Mouse (Mus musculus): ENCODE results near the gene Mapk8ip1. TPM values are rescaled to one million over a fixed set of nuclear protein-coding genes. Genes with fewer than 3 reads are reported as not detected.

Gene Mapk8ip1
- total and polyA plus RNA-seq, 3 experiments, result 3.8 to 7.1 (median 4.5) TPM

DNA sequence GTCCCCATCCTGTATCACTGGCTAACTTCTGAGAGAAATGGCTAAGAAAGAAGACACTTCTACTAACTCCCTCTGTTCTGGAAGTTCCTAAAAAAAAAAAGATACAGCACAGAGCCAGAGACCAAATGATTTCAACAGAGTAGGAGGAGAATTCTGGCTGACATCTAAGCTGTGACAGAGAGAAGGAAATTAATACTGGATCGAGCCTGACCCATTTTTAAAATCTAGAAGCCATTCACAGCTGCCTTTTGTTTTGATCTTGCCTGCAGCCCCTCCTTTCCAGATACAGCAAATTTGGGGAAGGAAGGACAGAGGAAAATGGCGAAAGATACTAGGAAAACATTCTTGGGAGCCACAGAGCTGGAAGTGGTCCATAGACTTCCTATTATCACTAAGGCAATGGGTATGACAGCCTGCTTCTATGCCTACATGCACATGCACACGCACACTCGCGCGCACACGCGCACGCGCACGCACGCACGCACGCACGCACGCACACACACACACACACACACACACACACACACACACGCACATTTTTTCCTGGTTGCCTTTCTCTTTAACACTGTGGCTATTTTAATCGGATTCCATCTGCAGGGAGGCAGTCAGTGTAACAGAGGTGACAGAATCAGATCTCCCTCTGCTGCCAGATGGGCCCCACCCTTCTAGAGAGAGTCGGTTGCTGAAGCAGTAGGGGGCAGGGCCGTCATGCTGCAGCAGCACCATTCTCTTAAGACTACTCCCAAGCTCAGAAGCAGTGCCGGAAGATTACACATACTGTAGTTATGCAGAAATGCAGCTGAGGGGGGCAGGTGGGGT is 29.9 kb upstream of the Mapk8ip1 start:
- intact Hi-C loops (cut with DNase I), result loop anchor here (5.0 kb wide), 1 partner anchor 249 kb away; no protein-coding TSS in a partner anchor
- DNase-seq, result peak; percentile 69 to 77
- peak overlapping the region; percentile 85 for H3K27ac ChIP-seq
- peaks cover 18% of the 10 kb centered on the region for H3K36me3 ChIP-seq (ENCODE audit: control insufficient read depth, insufficient read depth, low read length)
- H3K4me1 ChIP-seq (ENCODE audit: control insufficient read depth, insufficient read depth, low read length), result peaks cover 41% of the 10 kb centered on the region
- H3K79me2 ChIP-seq (replicated peaks; ENCODE audit: control insufficient read depth, insufficient read depth, low read length), result peaks cover 3% of the 10 kb centered on the region; the same call in 1 of the 2 replicates
- TF ChIP-seq EP300 (IDR thresholded peaks at IDR 0.05; ENCODE audit: insufficient read depth, low read depth, low read length) (peak; percentile 82; the same call in 1 of the 2 replicates), CTCF (IDR thresholded peaks at IDR 0.05) (no peak), POLR2A (IDR thresholded peaks at IDR 0.05; ENCODE audit: insufficient read depth, low read depth, low read length) (peak; percentile 43; the same call in 1 of the 2 replicates)
- H3K4me3 ChIP-seq, result peak overlapping the region; percentile 31
- 23% methylated on average over 21 of the region's 21 CpGs for WGBS
- no peaks in the 10 kb centered on the region for H3K27me3 ChIP-seq (ENCODE audit: control insufficient read depth, insufficient read depth, low read length)
- peak overlapping the region; percentile 29 for H3K9ac ChIP-seq (ENCODE audit: low read depth, low read length)

DNA sequence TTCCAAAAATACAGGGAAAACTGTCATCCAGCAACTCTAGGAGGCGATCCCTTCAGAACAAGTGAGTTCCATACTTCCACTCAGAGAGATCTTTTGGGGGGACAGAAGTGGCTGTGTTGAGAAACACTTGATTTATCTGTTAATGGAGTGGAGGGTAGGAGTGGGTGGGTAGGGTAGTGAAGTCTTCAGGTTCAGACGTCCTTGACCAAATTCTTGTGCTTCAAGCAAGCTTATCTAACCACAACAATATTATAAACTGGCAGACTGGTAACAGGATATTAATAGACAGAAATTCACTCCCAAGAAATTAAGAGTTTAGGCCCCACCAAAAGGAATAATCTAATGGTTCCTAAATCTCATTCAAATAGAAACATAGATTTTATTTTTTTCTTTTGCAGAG is 29.0 kb upstream of the Mapk8ip1 start:
- H3K27ac ChIP-seq, result peak overlapping the region; percentile 85
- no peak overlapping the region for H3K9ac ChIP-seq (ENCODE audit: low read depth, low read length)

DNA sequence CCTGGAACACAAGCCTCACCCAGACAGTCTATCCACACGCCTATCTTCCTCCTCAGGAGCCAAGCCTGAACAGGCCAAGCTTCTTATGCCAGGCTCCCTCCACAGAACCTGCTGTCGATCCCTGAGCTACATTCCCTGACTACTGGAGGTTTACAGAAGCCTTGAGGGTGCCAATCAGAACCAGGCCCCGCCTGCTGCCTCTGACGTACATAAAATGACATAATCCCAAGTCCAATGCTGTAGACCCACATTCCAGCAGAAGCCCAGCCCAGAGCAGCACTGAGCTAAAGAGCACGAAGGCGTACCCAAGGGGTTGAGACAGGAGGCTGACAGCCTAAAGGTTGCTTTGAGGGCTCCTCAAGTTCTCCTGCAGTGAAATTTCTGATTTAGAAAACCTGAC is 26.8 kb upstream of the Mapk8ip1 start:
- Histone ChIP-seq H3K4me1 (ENCODE audit: control insufficient read depth, insufficient read depth, low read length) (peaks cover 61% of the 10 kb centered on the region), H3K4me3 (no peak overlapping the region), H3K27ac (peak overlapping the region; percentile 85), H3K9ac (ENCODE audit: low read depth, low read length) (no peak overlapping the region; the same call in 1 of the 2 replicates), H3K79me2 (replicated peaks; ENCODE audit: control insufficient read depth, insufficient read depth, low read length) (no peaks in the 10 kb centered on the region), H3K36me3 (ENCODE audit: control insufficient read depth, insufficient read depth, low read length) (peaks cover 39% of the 10 kb centered on the region), H3K27me3 (ENCODE audit: control insufficient read depth, insufficient read depth, low read length) (no peaks in the 10 kb centered on the region)
- peak; percentile 79 to 84 for DNase-seq
- intact Hi-C loops (cut with DNase I), result no loop called here
- TF ChIP-seq EP300 (IDR thresholded peaks at IDR 0.05; ENCODE audit: insufficient read depth, low read depth, low read length), result 0 out of 2 replicates have a peak, but pooled peaks have one; percentile 31
- no peak for TF ChIP-seq CTCF (IDR thresholded peaks at IDR 0.05)
- peak; percentile 39; the same call in 1 of the 2 replicates for TF ChIP-seq POLR2A (IDR thresholded peaks at IDR 0.05; ENCODE audit: insufficient read depth, low read depth, low read length)
- 16% methylated on average over 6 of the region's 6 CpGs for WGBS

More for the DNA sequence above, 29.0 kb upstream of the Mapk8ip1 start:
- intact Hi-C loops (cut with DNase I), result loop anchor here (5.0 kb wide), 1 partner anchor 248 kb away; no protein-coding TSS in a partner anchor
- no peaks in the 10 kb centered on the region for H3K27me3 ChIP-seq (ENCODE audit: control insufficient read depth, insufficient read depth, low read length)
- H3K79me2 ChIP-seq (replicated peaks; ENCODE audit: control insufficient read depth, insufficient read depth, low read length), result peaks cover 3% of the 10 kb centered on the region; the same call in 1 of the 2 replicates
- DNase-seq, result no peak
- no peak for TF ChIP-seq EP300 (IDR thresholded peaks at IDR 0.05; ENCODE audit: insufficient read depth, low read depth, low read length)
- no peak for TF ChIP-seq POLR2A (IDR thresholded peaks at IDR 0.05; ENCODE audit: insufficient read depth, low read depth, low read length)
- no peak for TF ChIP-seq CTCF (IDR thresholded peaks at IDR 0.05)
- H3K4me1 ChIP-seq (ENCODE audit: control insufficient read depth, insufficient read depth, low read length), result peaks cover 47% of the 10 kb centered on the region
- H3K36me3 ChIP-seq (ENCODE audit: control insufficient read depth, insufficient read depth, low read length), result peaks cover 26% of the 10 kb centered on the region
- H3K4me3 ChIP-seq, result no peak overlapping the region
- WGBS, result 44% methylated on average over 2 of the region's 2 CpGs

- Histone ChIP-seq H3K4me1 (ENCODE audit: control insufficient read depth, insufficient read depth, low read length) (peaks cover 64% of the 10 kb centered on the region), H3K9ac (ENCODE audit: low read depth, low read length) (0 out of 2 replicates have a peak overlapping the region, but pooled peaks have one; percentile 1), H3K36me3 (ENCODE audit: control insufficient read depth, insufficient read depth, low read length) (peaks cover 50% of the 10 kb centered on the region), H3K79me2 (replicated peaks; ENCODE audit: control insufficient read depth, insufficient read depth, low read length) (no peaks in the 10 kb centered on the region), H3K4me3 (no peak overlapping the region), H3K27me3 (ENCODE audit: control insufficient read depth, insufficient read depth, low read length) (no peaks in the 10 kb centered on the region), H3K27ac (peak overlapping the region; percentile 95)
- intact Hi-C loops (cut with DNase I), result no loop called here
- DNase-seq, result peak; percentile 58 to 77
- TF ChIP-seq CTCF (IDR thresholded peaks at IDR 0.05) (no peak), EP300 (IDR thresholded peaks at IDR 0.05; ENCODE audit: insufficient read depth, low read depth, low read length) (peak; percentile 77; the same call in 1 of the 2 replicates), POLR2A (IDR thresholded peaks at IDR 0.05; ENCODE audit: insufficient read depth, low read depth, low read length) (0 out of 2 replicates have a peak, but pooled peaks have one; percentile 20)
- WGBS, result 12% methylated on average over 3 of the region's 3 CpGs
These were observed 25.4 kb upstream of the Mapk8ip1 start for GRCm38 (mm10) chr2:92426426-92426825.

DNA sequence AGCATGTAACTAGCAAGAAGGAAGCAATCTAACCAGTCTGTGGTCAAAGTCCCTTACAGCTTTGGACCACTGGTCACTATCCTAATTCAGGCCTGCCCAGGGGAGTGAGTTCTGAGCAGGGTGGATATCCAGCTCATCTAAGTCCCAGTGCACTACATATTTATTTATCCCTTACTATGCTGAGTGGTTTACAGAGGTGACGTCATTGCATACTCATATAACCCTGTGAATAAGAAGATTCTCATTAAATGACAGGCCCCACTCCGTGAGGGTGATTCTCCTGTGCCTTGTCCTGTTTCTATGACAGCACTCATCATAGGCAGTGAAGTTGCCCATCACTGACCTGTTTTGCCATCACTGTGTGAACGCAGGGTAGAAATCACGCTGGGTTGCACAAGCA is 24.3 kb upstream of the Mapk8ip1 start:
- Histone ChIP-seq H3K4me3 (no peak overlapping the region), H3K27ac (peak overlapping the region; percentile 95), H3K36me3 (ENCODE audit: control insufficient read depth, insufficient read depth, low read length) (peaks cover 50% of the 10 kb centered on the region), H3K79me2 (replicated peaks; ENCODE audit: control insufficient read depth, insufficient read depth, low read length) (no peaks in the 10 kb centered on the region), H3K9ac (ENCODE audit: low read depth, low read length) (no peak overlapping the region), H3K4me1 (ENCODE audit: control insufficient read depth, insufficient read depth, low read length) (peaks cover 62% of the 10 kb centered on the region), H3K27me3 (ENCODE audit: control insufficient read depth, insufficient read depth, low read length) (no peaks in the 10 kb centered on the region)
- 81% methylated on average over 4 of the region's 4 CpGs for WGBS
- TF ChIP-seq EP300 (IDR thresholded peaks at IDR 0.05; ENCODE audit: insufficient read depth, low read depth, low read length) (no peak), POLR2A (IDR thresholded peaks at IDR 0.05; ENCODE audit: insufficient read depth, low read depth, low read length) (no peak), CTCF (IDR thresholded peaks at IDR 0.05) (no peak)
- intact Hi-C loops (cut with DNase I), result no loop called here
- DNase-seq, result no peak
